8 mouse cellular contexts compared by ENCODE assay signal in the genomic region with DNA sequence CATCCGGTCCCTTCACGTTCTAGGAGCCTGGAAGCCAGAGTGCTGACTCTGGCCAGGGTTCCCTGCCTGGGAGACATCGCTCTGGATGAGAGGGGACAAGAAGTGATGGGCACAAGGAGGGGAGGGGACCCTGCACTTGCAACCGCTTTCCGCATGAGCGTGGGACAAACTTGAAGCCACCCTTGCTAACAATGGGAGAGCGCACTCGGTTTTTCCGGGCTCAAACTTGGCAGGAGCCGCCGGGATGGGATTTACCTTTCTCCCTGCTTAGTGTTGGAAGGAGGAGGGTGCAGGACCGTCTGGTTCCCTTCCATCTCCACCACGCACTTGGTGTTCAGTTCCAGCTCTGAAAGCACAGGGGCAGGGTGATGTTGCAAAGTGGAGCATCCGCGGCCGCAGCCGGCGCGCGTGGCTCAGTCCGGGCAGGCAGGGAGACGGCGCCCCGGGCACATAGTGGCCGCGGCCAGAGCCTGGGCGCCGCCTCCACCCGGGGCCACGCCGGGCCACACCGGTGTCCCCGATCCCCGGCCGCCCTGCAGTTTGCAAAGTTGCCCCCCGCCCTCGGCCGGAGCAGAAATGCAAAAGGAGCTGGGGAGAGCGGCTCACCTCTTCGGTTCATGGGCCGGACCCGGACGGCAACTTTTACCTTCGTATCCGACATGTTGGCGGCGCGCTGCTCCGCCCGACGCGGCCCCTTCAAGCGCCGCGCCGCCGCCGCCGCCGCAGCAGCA. TPM values are rescaled to one million over a fixed set of nuclear protein-coding genes. Genes with fewer than 3 reads are reported as not detected.
DNase-seq lines count a peak whose midpoint lies in the region; ATAC-seq and TF ChIP-seq lines count a peak whose summit lies in the region.

No protein-coding gene starts in this region.

- peak; percentile 74 for DNase-seq in Muller cell, postnatal 12 days (ENCODE audit: inconsistent ontology term)
- peak; percentile 64 for DNase-seq in cerebellum, adult 11 months
- DNase-seq in heart, postnatal 36 days, result peak; percentile 63 to 79
- peak; percentile 21 to 31 for DNase-seq in layer of hippocampus, adult 8-10 months (ENCODE audit: low spot score in 2 of 2)
- DNase-seq in lung, postnatal 0 days (ENCODE audit: low spot score), result peak; percentile 57
- DNase-seq in retina, embryonic 14.5 days (ENCODE audit: low spot score), result peak; percentile 70
- peak; percentile 54 for DNase-seq in urinary bladder, postnatal 25 days (ENCODE audit: low spot score)

- no peaks in the 10 kb centered on the region for H3K9me3 ChIP-seq in forebrain, embryonic 16.5 days (ENCODE audit: control insufficient read depth, low read length)
- no peaks in the 10 kb centered on the region for H3K9me3 ChIP-seq in lung, postnatal 0 days (ENCODE audit: low read length)

- 0 out of 2 replicates have a peak, but pooled peaks have one; percentile 2 for TF ChIP-seq CTCF in lung, postnatal 0 days (IDR thresholded peaks at IDR 0.05)

- H3K36me3 ChIP-seq in forebrain, embryonic 16.5 days (ENCODE audit: control insufficient read depth, insufficient read depth), result no peaks in the 10 kb centered on the region
- H3K36me3 ChIP-seq in lung, postnatal 0 days (ENCODE audit: insufficient read depth, low read length), result no peaks in the 10 kb centered on the region

- H3K27me3 ChIP-seq in forebrain, embryonic 16.5 days (replicated peaks; ENCODE audit: control insufficient read depth, insufficient read depth, low read length), result no peaks in the 10 kb centered on the region
- no peaks in the 10 kb centered on the region for H3K27me3 ChIP-seq in lung, postnatal 0 days (replicated peaks; ENCODE audit: insufficient read depth, low read length)

- intact Hi-C loops in heart, postnatal 36 days (cut with DNase I), result loop anchor here (1.0 to 10.0 kb wide), 3 partner anchors 44 to 194 kb away; no protein-coding TSS in a partner anchor

- peak overlapping the region; percentile 77 for H3K4me3 ChIP-seq in forebrain, embryonic 16.5 days (replicated peaks; ENCODE audit: low read length)
- H3K4me3 ChIP-seq in lung, postnatal 0 days (ENCODE audit: low read depth, low read length), result peak overlapping the region; percentile 84

- H3K27ac ChIP-seq in forebrain, embryonic 16.5 days (ENCODE audit: low read length), result peak overlapping the region; percentile 94
- peak overlapping the region; percentile 99 for H3K27ac ChIP-seq in lung, postnatal 0 days (ENCODE audit: low read length)

- WGBS in forebrain, embryonic 16.5 days, result 1% methylated on average over 58 of the region's 60 CpGs
- 1% methylated on average over 32 of the region's 60 CpGs for WGBS in lung, postnatal 0 days

- H3K4me2 ChIP-seq in forebrain, embryonic 16.5 days (ENCODE audit: low read length), result peak overlapping the region; percentile 92
- peak overlapping the region; percentile 91 for H3K4me2 ChIP-seq in lung, postnatal 0 days (replicated peaks; ENCODE audit: low read depth, low read length)

- no peak for TF ChIP-seq EP300 in lung, postnatal 0 days (IDR thresholded peaks at IDR 0.05)

- ATAC-seq in forebrain, embryonic 16.5 days, result peak; percentile 30
- ATAC-seq in lung, postnatal 0 days, result peak; percentile 40

- H3K9ac ChIP-seq in forebrain, embryonic 16.5 days (replicated peaks; ENCODE audit: low read depth, low read length), result peak overlapping the region; percentile 93
- peak overlapping the region; percentile 91 for H3K9ac ChIP-seq in lung, postnatal 0 days (replicated peaks; ENCODE audit: low read depth)

- H3K4me1 ChIP-seq in forebrain, embryonic 16.5 days (replicated peaks; ENCODE audit: control insufficient read depth, insufficient read depth, low read length), result peaks cover 15% of the 10 kb centered on the region; the same call in 1 of the 2 replicates
- H3K4me1 ChIP-seq in lung, postnatal 0 days (ENCODE audit: insufficient read depth, low read depth, low read length), result peaks cover 21% of the 10 kb centered on the region

RNA-seq across cellular contexts. Expression of a gene that starts 0.5 kb away (rescaled TPM):
- polyA plus RNA-seq in forebrain, embryonic 16.5 days (2015; fragmentation: Nextera tagmentation; extraction: Ambion mirVana), result 5.3 and 7.0 TPM in 2 replicates
- total RNA-seq in heart, postnatal 36 days (2021), result 100 to 1,000 TPM; 109 to 112 TPM
- 10 to 100 TPM; 22.8 to 32.5 (median 26.4) TPM for total RNA-seq in layer of hippocampus, adult 8-10 months (2022)
- 30.5 TPM in 2 replicates for polyA plus RNA-seq in lung, postnatal 0 days (2015; fragmentation: Nextera tagmentation; extraction: Ambion mirVana)

Comparison
In these comparisons a context has a peak if more than half of its experiments do, and no peak if none do; other contexts are left out.
1. Peak in every context shown above with its lines: DNase-seq, ATAC-seq, H3K4me3 ChIP-seq and H3K27ac ChIP-seq.